Mouse (Mus musculus) layer of hippocampus, adult 9-11 months (tissue): ENCODE results near the gene Atp2a2.
"Not testable (repeated sequence)": the region's sequence is repeated elsewhere in the genome, so short reads cannot be mapped to it uniquely, and the experiment has no call there.

Experiments used
- DNase-seq: peaks from one replicate; pipeline ENCODE4 v3.0.0; 2022

Atp2a2 gene

DNA sequence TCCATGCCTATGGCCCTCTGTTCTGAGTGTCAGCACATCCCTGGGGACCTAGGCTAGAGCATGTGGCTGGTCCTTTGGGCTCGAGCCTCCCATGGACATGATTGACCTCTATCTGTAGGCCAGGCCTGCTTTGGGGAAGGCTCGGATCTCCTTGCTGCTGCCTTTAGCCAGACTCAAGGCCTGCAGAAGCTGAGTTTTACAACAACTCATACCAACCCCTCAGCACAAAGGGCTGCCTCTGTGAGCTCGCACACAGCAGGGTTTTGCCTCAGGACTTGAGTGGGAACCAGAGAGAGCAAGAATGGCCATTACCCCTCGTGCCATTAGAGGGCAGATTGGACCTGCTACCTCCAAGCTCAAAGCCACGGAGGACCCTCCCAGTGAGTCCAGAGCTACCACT is 53.2 kb downstream of the Atp2a2 start:
- DNase-seq, result no peak

- no peak for DNase-seq
These were observed 54.2 kb downstream of the Atp2a2 start for GRCm38 (mm10) chr5:122447857-122448256.

DNA sequence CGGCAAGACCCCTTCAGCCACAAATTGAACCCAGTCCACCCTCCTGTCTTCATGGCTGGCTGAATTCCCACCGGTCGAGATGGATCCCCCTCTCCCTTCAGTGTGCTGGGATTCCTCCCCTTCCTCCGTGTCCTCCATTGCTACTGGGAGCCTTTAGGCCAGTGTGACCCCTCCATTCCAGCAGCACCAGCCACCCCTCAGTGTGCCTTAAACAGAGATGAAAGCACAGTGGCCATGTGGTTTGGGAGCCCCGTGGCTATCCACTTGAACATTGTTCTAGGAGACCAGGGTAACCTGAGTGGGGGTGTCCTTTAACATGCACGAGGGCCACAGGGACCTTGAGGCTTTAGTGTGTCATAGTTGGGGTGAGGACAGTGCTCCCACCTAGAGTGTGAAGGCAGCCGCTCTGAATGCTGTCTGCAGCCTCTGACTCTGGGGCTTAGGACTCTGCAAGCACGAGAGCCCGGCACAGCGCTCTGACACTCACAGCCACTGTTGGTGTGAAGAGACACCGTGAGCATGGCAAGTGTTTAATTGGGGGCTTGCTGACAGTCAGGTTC is 56.9 kb downstream of the Atp2a2 start:
- DNase-seq, result no peak

DNA sequence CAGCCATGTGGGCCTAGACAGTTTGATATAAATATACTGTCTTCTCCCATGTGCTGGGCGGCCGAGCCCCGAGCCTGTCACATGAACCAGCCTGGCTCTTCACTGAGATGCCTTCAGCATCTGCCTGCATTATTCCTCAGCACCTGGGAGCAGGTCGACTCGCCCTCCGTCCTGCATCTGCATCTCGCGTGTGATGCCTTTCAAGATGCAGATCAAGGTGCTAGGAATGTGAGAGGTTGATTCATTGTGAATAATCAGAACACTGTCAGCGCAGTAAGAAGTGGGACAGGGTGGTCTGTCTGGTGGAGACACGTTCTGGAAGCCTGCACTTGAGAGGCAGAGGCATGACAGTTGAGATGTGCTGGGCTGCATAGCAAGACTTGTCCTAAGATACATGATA is 57.5 kb downstream of the Atp2a2 start:
- DNase-seq, result no peak

DNA sequence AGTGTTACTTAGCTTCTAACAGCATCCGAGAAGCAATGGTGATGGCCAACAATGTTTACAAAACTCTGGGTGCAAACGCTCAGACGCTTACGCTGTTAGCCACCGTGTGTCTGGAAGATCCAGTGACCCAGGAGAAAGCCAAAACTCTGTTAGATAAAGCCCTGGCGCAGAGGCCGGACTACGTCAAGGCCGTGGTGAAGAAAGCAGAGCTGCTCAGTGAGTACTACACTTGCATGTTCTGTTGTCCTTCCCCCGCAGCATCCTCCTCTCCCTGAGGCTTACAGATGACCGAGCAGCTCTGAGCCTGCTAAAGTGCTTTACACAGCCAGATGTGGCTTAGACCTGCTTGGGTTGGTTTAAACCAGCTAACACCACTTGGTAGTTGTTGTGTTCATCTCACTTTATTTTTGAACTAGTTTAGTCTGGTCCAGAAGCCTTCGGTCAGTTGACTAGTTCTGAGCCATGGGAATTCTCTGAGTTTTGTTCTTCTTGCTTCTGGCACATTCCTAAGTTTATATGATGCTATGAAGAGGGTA is 61.9 kb downstream of the Atp2a2 start:
- DNase-seq, result no peak

GRCm38 (mm10) chr5:122439400-122440094 is 62.5 kb downstream of the Atp2a2 start:
- peak; percentile 41 for DNase-seq

DNA sequence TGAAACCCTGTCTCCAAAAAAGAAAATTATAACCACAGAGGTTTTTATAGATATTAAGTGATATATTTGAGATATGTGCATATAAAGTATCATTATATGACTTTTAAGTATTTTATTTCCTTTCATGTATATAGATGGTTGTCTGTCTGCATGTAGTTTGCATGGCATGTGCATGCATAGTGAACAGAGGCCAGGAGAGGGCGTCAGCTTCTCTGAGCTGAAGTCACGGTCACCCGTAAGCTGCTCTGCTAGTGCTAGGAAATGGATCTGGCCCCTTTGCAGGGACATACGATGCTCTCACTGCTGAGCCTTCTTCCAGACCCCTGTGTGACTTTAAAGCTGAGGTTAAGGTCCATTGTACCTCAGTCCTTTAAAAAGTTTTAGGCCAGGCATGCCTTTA is 67.5 kb downstream of the Atp2a2 start:
- no peak for DNase-seq

- no peak for DNase-seq
These were observed 70.8 kb downstream of the Atp2a2 start for GRCm38 (mm10) chr5:122431221-122431620.

- DNase-seq, result no peak
These were observed 71.8 kb downstream of the Atp2a2 start for GRCm38 (mm10) chr5:122430036-122430775.

- no peak for DNase-seq
These were observed 76.5 kb downstream of the Atp2a2 start for GRCm38 (mm10) chr5:122425550-122425949.

- no peak for DNase-seq
These were observed 78.9 kb downstream of the Atp2a2 start for GRCm38 (mm10) chr5:122423083-122423482.

DNA sequence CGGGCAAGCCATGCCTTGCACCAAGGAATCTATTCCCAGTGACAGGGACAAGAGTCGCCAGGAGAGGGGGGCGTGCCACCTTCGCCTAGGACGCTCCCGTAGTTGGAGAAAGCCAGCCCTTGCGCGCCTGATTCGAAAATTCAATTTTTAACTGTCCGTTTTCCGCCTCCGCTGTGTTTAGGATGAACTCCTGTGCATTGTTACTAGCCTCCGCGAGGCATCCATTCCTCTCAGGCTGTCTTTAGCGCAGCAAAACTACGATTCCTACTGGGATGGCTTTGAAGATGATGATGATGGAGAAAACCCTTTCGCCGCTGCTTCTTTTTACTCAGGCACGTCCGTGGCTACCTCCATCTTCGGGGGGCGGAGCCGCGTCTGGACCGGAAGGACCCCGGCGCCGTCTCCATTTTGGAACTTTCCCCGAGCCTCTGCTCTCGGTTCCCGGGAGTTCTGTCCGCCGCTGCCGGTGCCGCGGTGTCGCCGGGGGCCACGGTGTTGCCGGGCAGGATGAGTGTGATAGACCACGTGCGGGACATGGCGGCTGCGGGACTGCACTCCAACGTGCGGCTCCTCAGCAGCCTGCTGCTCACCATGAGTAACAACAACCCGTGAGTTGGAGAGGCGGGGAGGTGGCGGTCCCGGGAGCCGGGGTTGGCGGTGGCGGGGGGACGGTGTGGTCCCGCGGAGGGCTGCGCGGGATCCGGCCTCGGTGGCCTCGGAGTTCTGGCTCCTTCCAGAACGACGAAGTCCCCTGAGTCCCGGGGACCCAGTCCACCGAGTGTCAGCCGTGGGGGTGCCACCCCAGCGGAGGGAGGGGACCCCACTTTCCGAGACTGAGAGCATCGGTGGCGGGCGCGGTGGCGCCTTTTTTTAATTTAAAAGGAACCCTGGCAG is 79.7 kb downstream of the Atp2a2 start:
- DNase-seq, result peak; percentile 82

DNA sequence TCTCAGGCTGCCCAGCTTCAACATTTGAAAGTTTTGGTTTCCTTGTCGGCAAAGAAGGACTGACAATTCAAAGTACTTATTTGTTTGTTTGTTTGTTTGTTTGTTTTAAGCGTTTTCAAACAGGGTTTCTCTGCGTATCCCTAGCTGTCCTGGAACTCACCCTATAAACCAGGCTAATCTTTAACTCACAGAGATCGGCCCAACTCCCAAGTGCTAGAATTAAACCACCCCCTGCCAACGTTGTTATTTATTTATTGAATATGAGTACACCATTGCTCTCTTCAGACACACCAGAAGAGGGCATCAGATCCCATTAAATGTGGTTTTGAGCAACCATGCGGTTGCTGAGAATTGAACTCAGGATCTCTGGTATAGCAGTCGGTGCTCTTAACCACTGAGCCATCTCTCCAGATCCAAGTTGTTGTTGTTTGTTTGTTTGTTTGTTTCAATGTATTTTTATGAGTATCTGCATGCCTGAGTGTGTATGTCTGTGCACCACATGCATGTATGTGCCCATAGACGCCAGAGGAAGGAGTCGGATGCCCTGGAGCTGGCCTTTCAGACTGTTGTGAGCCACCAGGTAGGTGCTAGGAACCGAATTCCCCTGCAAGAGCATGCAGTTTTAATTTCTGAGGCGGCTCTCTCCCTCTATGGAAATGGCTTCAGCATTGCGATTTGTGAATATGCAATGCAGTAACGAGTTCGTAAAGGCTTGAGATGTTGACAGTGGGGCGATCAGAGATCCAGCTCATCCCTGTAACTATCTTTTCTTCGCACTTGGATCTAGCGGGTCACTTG is 80.6 kb downstream of the Atp2a2 start, which contains the start of gene Anapc7:
Gene Anapc7, plus strand, starts transcription at position 423 of the 798 bp plus-strand sequence.
- no peak for DNase-seq

- not testable (repeated sequence) for DNase-seq
These were observed 81.3 kb downstream of the Atp2a2 start for GRCm38 (mm10) chr5:122420676-122421075.

DNA sequence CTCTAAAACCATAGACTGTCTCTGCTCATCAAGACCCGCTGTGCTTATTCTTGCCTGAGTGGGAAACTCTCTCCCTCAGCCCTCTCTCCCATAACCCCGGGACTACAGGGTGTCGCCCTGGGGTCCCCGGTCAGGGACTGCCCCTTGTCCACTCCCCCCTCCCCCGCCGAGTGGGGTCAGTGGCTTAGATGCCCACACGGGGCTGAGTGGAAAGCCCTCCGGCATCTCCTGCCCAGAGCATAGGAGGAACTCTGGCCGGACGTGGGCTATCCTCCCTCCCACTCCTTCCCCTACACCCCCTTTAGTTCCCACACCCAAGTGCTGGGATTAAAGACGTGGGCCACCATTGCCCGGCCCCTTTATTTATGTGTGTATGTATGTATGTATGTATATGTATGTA is 86.6 kb downstream of the Atp2a2 start:
- no peak for DNase-seq

DNA sequence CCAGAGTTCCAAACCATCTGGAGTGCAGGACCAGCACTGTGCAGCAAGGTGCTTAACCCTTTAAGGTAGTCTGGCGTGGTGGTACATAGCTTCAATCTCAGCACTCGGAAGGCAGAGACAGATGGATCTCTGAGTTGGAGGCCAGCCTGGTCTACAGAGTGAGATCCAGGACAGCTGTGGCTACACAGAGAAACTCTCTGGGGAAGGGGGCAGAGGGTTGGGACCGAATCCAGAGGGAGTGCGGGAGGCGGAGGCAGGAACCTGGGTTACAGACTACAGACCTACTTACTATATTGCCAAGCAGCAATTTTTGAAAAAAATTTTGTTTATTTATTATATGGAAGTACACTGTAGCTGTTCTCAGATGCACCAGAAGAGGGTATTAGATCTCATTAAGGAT is 87.7 kb downstream of the Atp2a2 start:
- DNase-seq, result no peak

DNA sequence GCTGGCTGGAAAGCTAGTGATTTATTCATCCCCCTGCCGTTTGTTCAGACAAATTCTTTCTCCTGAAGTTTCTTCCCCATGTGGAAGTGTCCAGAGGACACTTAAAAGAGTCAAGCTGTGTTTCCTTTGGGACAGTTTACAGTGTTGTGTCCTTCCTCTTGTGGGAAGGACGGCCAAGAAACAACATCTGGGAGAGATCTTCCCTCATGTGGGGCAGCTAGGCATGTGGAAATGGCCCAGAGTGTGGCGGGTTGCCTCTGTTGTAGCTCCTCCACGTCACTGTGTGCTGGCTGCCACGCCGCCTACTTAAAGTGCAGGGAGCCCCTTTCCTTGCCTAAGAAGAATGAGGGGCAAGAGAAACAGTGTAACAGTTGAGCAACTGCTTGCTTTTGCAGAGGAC is 89.2 kb downstream of the Atp2a2 start:
- DNase-seq, result no peak

DNA sequence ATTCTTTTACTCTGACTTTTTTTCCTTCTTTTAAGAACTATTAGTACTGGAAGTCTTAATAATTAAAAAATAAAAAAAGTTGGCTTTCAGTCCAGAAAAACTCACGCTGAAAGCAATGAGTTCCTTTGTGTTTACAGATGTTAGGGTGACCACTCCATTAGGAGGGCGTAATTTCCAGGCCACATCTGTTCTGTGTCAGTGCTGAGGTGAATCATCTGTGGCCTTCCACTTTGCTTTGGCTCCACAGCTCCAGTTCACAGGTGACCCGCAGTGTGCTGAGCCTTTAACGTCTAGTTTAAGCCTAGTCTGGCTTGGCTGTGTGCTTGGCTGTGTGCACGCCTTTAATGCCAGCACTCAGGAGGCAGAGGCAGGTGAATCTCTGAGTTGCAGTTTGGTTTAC is 90.1 kb downstream of the Atp2a2 start:
- DNase-seq, result no peak

DNA sequence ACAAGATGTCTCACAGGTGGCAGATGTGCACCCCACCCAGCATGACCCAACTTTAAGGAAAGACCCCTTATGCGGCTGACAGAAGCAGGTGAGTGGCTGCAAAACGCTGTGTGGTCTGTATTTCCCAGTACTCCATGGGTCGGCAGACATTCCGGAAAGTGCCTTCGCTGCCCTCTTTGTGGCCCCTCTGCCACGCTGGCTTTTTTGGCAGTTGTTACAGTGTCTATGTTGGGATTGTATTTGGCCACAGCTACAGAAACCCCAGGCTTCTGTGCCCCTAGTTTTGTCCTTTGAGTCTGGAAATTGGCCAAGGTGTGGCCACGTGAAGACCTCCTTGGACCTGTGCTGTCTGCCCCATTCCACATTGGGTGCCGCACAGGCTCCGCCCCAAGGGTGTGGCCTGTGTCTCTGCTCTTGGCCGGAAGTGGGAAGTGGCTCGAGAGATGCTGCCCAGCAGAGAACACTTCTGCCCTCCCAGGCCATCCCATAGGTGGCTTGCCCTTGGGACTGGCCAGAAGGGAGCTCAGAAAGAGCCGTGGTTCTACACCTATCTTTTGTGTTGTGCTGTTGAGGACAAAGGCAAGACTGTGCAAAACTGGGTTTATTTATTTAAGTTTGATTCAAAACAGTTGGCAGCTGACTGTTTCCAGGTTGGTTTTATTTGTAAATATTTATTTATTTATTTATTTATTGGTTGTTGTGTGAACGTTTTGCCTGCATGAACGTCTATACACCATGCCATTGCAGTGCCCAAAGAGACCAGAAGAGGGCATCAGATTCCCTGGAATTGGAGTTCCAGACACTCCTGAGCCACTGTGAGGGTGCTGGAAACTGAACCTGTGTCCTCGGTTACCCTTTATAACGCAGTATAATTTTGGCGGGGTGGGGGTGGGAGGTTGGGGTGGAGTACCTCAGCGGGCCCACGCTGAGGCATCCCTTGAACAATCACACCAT is 92.1 kb downstream of the Atp2a2 start:
- no peak for DNase-seq

- DNase-seq, result no peak
These were observed 96.5 kb downstream of the Atp2a2 start for GRCm38 (mm10) chr5:122405537-122405936.
